Mouse (Mus musculus) limb, embryonic 14.5 days (tissue): ENCODE results near the gene Col18a1. TPM values are rescaled to one million over a fixed set of nuclear protein-coding genes. Genes with fewer than 3 reads are reported as not detected.

Source experiments
- ATAC-seq: fragments of 200-750 bp; cut with Nextera tagmentation; 2 replicates; pipeline ENCODE4 v1.8.0; 2017; ENCODE audit warnings: low read depth, moderate number of reproducible peaks, moderate TSS enrichment; ENCODE audit not compliant: low FRiP score
- DNase-seq: peaks from one replicate; pipeline ENCODE4 v3.0.0-alpha.2; 2015; ENCODE audit warnings: low spot score
- H3K27ac ChIP-seq: fragments of 300-500 bp; sonication (generic); replicated peaks from 2 replicates; pipeline ENCODE4 v1.5.1; 2014; ENCODE audit warnings: low read depth, mild to moderate bottlenecking, low read length, moderate library complexity, mixed read lengths
- H3K27me3 ChIP-seq: fragments of 300-500 bp; sonication (generic); 2 replicates; pipeline ENCODE4 v1.6.1; 2014; ENCODE audit warnings: low read length, mixed read lengths; ENCODE audit not compliant: control insufficient read depth, insufficient read depth
- H3K36me3 ChIP-seq: fragments of 300-500 bp; sonication (generic); 2 replicates; pipeline ENCODE4 v1.6.1; 2014; ENCODE audit warnings: mild to moderate bottlenecking, low read length, moderate library complexity, mixed read lengths; ENCODE audit not compliant: control insufficient read depth, insufficient read depth
- H3K4me1 ChIP-seq: fragments of 300-500 bp; sonication (generic); 2 replicates; pipeline ENCODE4 v1.6.1; 2014; ENCODE audit warnings: antibody characterized with exemption, low read length, mixed read lengths; ENCODE audit not compliant: control insufficient read depth, insufficient read depth
- H3K4me2 ChIP-seq: fragments of 300-500 bp; sonication (generic); replicated peaks from 2 replicates; pipeline ENCODE4 v1.6.1; 2014; ENCODE audit warnings: low read depth, mild to moderate bottlenecking, low read length, moderate library complexity; ENCODE audit not compliant: severe bottlenecking
- H3K4me3 ChIP-seq: fragments of 300-500 bp; sonication (generic); replicated peaks from 2 replicates; pipeline ENCODE4 v1.5.1; 2014; ENCODE audit warnings: low read length
- H3K9ac ChIP-seq: fragments of 300-500 bp; sonication (generic); 2 replicates; pipeline ENCODE4 v1.6.1; 2014; ENCODE audit warnings: mild to moderate bottlenecking, low read depth, low read length, moderate library complexity; ENCODE audit not compliant: severe bottlenecking
- H3K9me3 ChIP-seq: fragments of 300-500 bp; sonication (generic); 2 replicates; pipeline ENCODE4 v1.6.1; 2016; ENCODE audit warnings: low read length; ENCODE audit not compliant: control insufficient read depth
- POLR2A ChIP-seq: fragments of 200-500 bp; IDR thresholded peaks from 2 replicates; pipeline ENCODE4 v1.8.0; 2012; ENCODE audit warnings: inconsistent platforms, mild to moderate bottlenecking, moderate library complexity, borderline replicate concordance; ENCODE audit not compliant: insufficient read depth, insufficient read length; ENCODE audit errors: extremely low read depth
- WGBS: fragments of 180-500 bp; shearing (Covaris S2); extraction: QIAGEN DNeasy Blood & Tissue Kit; methylation state at CpG from one replicate; pipeline ENCODE4 v1.1.7; 2014; 5-methylcytosine and 5-hydroxymethylcytosine counted together
- polyA plus RNA-seq, 2 experiments: library from polyadenylated mRNA; depleted of rRNA in 1 of 2; stranded (reverse) in 1 of 2; unstranded in 1 of 2; fragments of >200 nt; fragmentation: Nextera tagmentation in 1 of 2; extraction: Ambion mirVana in 1 of 2; gene quantifications; 2 replicates each; pipeline versions ENCODE4 v1.2.1 to v1.2.3; 2012 to 2014

Col18a1 gene
- polyA plus RNA-seq, 2 experiments, result 66.4 to 77.8 TPM

DNA sequence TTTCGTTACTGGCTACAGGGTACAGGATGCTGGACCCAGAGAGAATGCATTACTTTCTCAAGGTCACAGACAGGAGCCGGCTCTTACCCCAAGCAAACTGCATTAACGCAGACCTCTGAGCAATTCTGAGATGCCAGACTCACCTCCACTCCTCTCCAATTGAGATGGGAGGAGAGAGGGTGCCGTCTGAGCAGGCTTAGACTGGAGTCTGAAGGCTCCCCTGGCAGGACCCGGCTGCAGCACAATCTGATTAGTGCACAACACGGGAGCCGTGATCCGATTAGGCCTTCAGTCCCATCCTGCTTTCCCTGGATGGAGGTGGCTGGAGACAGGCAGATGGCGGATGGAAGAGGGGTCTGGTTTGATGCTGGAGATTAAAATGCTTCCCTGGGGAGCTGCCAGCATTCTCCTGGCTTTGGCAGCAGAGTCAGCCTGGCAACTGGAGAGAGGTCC, 158.2 kb downstream of the Col18a1 start:
- Histone ChIP-seq H3K9me3 (no peaks in the 10 kb centered on the region), H3K27ac (no peak overlapping the region), H3K27me3 (no peaks in the 10 kb centered on the region), H3K4me2 (no peak overlapping the region), H3K4me1 (peaks cover 16% of the 10 kb centered on the region), H3K9ac (no peak overlapping the region), H3K4me3 (no peak overlapping the region), H3K36me3 (no peaks in the 10 kb centered on the region)
- ATAC-seq (no peak; the same call in 1 of the 2 replicates), DNase-seq (no peak)
- WGBS, result 8% methylated on average over 9 of the region's 9 CpGs
- TF ChIP-seq POLR2A, result no peak

- 25% methylated on average over 8 of the region's 8 CpGs for WGBS
- no peak for TF ChIP-seq POLR2A
- Histone ChIP-seq H3K9me3 (no peaks in the 10 kb centered on the region), H3K4me2 (no peak overlapping the region), H3K27me3 (no peaks in the 10 kb centered on the region), H3K27ac (no peak overlapping the region), H3K9ac (no peak overlapping the region), H3K36me3 (no peaks in the 10 kb centered on the region), H3K4me3 (no peak overlapping the region), H3K4me1 (peaks cover 16% of the 10 kb centered on the region)
- DNase-seq, result no peak
- no peak; the same call in 1 of the 2 replicates for ATAC-seq
Observed at GRCm38 (mm10) chr10:77007433-77008108, 158.8 kb downstream of the Col18a1 start.

GRCm38 (mm10) chr10:77004936-77005335, 161.4 kb downstream of the Col18a1 start:
- no peak overlapping the region for H3K27ac ChIP-seq
- WGBS, result 18% methylated on average over 7 of the region's 7 CpGs

More at GRCm38 (mm10) chr10:77004936-77005335, 161.4 kb downstream of the Col18a1 start:
- H3K4me3 ChIP-seq, result no peak overlapping the region
- H3K4me1 ChIP-seq, result peaks cover 16% of the 10 kb centered on the region
- H3K36me3 ChIP-seq, result no peaks in the 10 kb centered on the region
- no peak overlapping the region for H3K9ac ChIP-seq
- no peak for TF ChIP-seq POLR2A
- no peaks in the 10 kb centered on the region for H3K27me3 ChIP-seq
- no peak for ATAC-seq
- DNase-seq, result no peak
- H3K4me2 ChIP-seq, result no peak overlapping the region
- no peaks in the 10 kb centered on the region for H3K9me3 ChIP-seq

Other genes starting within 250 kb of the Col18a1 start
- gene Pcbp3, start 204.7 kb downstream of the Col18a1 start, polyA plus RNA-seq (2012; rRNA removed), result 16.4 and 20.1 TPM in 2 replicates
- gene Pcbp3, start 204.7 kb downstream of the Col18a1 start, polyA plus RNA-seq (2014; fragmentation: Nextera tagmentation; extraction: Ambion mirVana), result 10.6 and 11.5 TPM in 2 replicates
- 47.1 and 80.8 TPM in 2 replicates for gene Slc19a1, start 134.3 kb downstream of the Col18a1 start, polyA plus RNA-seq (2012; rRNA removed)
- gene Slc19a1, start 134.3 kb downstream of the Col18a1 start, polyA plus RNA-seq (2014; fragmentation: Nextera tagmentation; extraction: Ambion mirVana), result 30.5 and 32.1 TPM in 2 replicates
- gene Pofut2, start 92.7 kb upstream of the Col18a1 start, polyA plus RNA-seq (2012; rRNA removed), result 147 and 162 TPM in 2 replicates
- 167 and 168 TPM in 2 replicates for gene Pofut2, start 92.7 kb upstream of the Col18a1 start, polyA plus RNA-seq (2014; fragmentation: Nextera tagmentation; extraction: Ambion mirVana)